Mouse (Mus musculus) embryonic facial prominence, embryonic 15.5 days (tissue): ENCODE data around the gene Plxna4. TPM values are rescaled to one million over a fixed set of nuclear protein-coding genes. Genes with fewer than 3 reads are reported as not detected.

Experiments used
- ATAC-seq: fragments of 200-750 bp; cut with Nextera tagmentation; 2 replicates; pipeline ENCODE4 v1.8.0; 2017; ENCODE audit warnings: low read depth, moderate TSS enrichment; ENCODE audit not compliant: insufficient number of reproducible peaks, low FRiP score, low TSS enrichment
- H3K27ac ChIP-seq: fragments of 300-500 bp; sonication (generic); replicated peaks from 2 replicates; pipeline ENCODE4 v1.5.1; 2015; ENCODE audit warnings: mild to moderate bottlenecking, inconsistent platforms
- H3K27me3 ChIP-seq: fragments of 300-500 bp; sonication (generic); 2 replicates; pipeline ENCODE4 v1.6.1; 2015; ENCODE audit warnings: inconsistent platforms
- H3K36me3 ChIP-seq: fragments of 300-500 bp; sonication (generic); 2 replicates; pipeline ENCODE4 v1.6.1; 2015; ENCODE audit warnings: mild to moderate bottlenecking, inconsistent platforms
- H3K4me1 ChIP-seq: fragments of 300-500 bp; sonication (generic); 2 replicates; pipeline ENCODE4 v1.6.1; 2015; ENCODE audit warnings: inconsistent platforms
- H3K4me2 ChIP-seq: fragments of 300-500 bp; sonication (generic); replicated peaks from 2 replicates; pipeline ENCODE4 v1.6.1; 2015; ENCODE audit warnings: mild to moderate bottlenecking, inconsistent platforms
- H3K4me3 ChIP-seq: fragments of 300-500 bp; sonication (generic); replicated peaks from 2 replicates; pipeline ENCODE4 v1.5.1; 2015; ENCODE audit warnings: mild to moderate bottlenecking, inconsistent platforms
- H3K9ac ChIP-seq: fragments of 300-500 bp; sonication (generic); 2 replicates; pipeline ENCODE4 v1.6.1; 2015; ENCODE audit warnings: inconsistent platforms
- H3K9me3 ChIP-seq: fragments of 300-500 bp; sonication (generic); replicated peaks from 2 replicates; pipeline ENCODE4 v1.6.1; 2016; ENCODE audit warnings: inconsistent platforms
- WGBS: fragments of 180-500 bp; shearing (Covaris S2); methylation state at CpG from one replicate; pipeline ENCODE4 v1.1.7; 2015; 5-methylcytosine and 5-hydroxymethylcytosine counted together
- polyA plus RNA-seq: library from polyadenylated mRNA; unstranded; fragments of >200 nt; fragmentation: Nextera tagmentation; extraction: Ambion mirVana; gene quantifications from 2 replicates; pipeline ENCODE4 v1.2.1, GENCODE M21; 2015

The Plxna4 gene
- polyA plus RNA-seq, 1 experiment from 2014 or later, result 2.6 TPM

DNA sequence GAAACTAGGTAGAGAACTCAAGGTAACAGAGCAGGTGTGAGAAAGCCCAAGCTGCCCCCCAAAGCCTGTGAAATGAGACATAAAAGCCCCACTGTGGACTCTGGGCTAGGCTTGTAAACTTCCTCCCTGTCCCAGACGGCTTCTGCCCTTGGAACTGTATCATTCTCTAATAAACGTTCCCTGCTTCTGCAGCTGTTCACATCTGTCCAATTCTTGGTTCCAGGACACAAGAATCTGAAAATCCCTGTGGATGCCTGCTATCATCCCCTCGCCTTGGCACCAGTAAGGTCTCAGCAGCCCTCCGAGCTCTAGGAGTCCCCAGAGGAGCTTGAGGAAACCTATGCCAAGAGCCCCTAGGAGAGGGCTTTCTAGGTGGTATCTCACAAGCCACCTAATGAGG is 383.7 kb downstream of the Plxna4 start:
- no peak for ATAC-seq
- Histone ChIP-seq H3K27me3 (no peaks in the 10 kb centered on the region), H3K36me3 (no peaks in the 10 kb centered on the region), H3K9ac (no peak overlapping the region), H3K4me1 (no peaks in the 10 kb centered on the region), H3K9me3 (no peaks in the 10 kb centered on the region), H3K27ac (no peak overlapping the region), H3K4me2 (no peak overlapping the region), H3K4me3 (no peak overlapping the region)
- WGBS, result 71% methylated on average over 4 of the region's 4 CpGs

DNA sequence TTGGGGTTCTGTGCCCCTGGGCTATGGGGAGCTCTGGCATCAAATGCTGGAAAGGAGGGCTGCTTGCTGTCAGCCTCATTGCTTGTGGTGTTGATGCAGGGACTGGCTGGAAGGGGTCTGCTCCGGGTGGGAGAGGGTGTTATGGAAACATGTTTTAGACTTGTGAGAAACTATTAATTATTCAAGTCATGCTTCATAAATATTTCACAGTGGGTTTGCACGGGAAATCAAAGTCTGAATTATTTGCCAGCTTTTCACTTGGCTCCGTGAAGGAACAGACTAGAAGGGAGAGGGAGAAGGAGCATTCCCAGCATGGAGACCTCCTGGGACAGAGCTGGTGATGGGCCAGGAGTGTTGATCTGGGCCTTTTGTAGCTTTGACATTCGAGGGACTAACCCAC is 384.6 kb downstream of the Plxna4 start:
- Histone ChIP-seq H3K4me3 (no peak overlapping the region), H3K27ac (no peak overlapping the region), H3K36me3 (no peaks in the 10 kb centered on the region), H3K4me1 (no peaks in the 10 kb centered on the region), H3K9ac (no peak overlapping the region), H3K4me2 (no peak overlapping the region), H3K27me3 (no peaks in the 10 kb centered on the region), H3K9me3 (no peaks in the 10 kb centered on the region)
- no peak for ATAC-seq
- 29% methylated on average over 4 of the region's 4 CpGs for WGBS

DNA sequence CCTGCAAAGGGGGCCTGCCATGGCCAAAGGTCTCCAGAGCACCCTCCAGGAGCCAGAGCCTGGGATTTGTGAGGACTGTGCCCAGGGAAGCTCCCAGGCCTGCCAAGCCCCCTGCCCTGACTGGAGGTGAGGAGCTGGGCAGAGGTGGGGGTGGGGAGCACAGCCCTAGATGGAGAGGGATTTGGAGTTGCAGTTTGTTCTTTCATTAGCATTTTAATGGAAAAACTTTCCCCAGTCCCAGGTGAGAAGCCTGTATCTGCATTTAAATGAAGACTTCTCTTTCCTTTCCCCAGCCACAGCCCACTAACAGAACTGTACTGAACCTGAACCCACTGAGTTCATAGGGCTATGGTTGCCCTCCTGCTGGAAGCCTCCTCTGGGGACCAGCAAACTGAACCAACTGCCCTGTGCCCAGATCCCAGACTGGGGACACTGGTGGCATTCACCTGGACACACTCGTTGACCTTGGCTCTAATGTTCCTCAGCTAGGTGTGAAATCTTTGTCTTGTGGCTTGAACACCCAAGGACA is 385.3 kb downstream of the Plxna4 start:
- WGBS, result 52% methylated on average over 1 of the region's 1 CpGs
- H3K4me3 ChIP-seq, result no peak overlapping the region
- ATAC-seq, result no peak
- no peaks in the 10 kb centered on the region for H3K9me3 ChIP-seq
- H3K36me3 ChIP-seq, result no peaks in the 10 kb centered on the region
- no peak overlapping the region for H3K4me2 ChIP-seq
- no peak overlapping the region for H3K9ac ChIP-seq
- no peaks in the 10 kb centered on the region for H3K27me3 ChIP-seq
- no peak overlapping the region for H3K27ac ChIP-seq
- no peaks in the 10 kb centered on the region for H3K4me1 ChIP-seq

DNA sequence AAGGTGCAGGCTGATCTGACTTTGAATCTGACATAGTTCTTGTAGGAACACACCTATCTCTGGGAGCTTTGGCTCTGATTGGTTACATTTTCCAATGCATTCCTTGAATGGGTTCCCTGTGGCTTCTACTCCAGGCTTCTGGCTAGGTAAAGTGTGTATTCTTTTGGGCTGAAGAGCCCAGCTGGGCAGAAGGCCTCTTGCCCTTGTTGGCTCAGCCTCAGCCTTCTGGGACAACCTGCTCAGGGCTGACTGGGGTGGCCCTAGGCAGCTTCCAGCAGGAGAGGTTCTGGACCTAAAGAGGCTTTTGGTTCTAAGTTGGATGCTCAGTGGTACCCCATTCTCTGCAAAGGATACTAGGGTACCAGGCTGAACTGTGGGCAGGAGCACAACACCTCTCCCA is 386.5 kb downstream of the Plxna4 start:
- ATAC-seq, result no peak
- Histone ChIP-seq H3K9ac (no peak overlapping the region), H3K4me1 (no peaks in the 10 kb centered on the region), H3K9me3 (no peaks in the 10 kb centered on the region), H3K27me3 (no peaks in the 10 kb centered on the region), H3K4me2 (no peak overlapping the region), H3K27ac (no peak overlapping the region), H3K4me3 (no peak overlapping the region), H3K36me3 (no peaks in the 10 kb centered on the region)

DNA sequence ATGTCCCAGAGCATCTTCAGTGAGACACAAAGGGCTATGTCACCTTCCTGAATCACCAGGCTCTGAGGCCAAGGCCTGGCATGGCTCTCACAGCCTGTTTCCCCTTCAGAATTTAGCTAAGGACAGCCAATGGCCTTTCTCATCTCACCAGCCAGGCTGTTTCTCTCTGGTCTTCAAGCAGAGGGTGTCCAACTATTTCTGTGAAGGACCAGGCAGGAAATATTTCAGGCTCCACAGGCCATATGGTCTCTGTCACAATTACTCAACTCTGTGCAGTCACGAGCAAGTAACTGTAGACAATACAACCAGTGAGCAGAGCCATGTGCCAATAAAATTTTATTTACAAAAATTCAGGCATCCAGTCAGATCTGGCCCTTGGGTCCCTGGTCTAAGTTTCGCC is 388.4 kb downstream of the Plxna4 start:
- H3K27me3 ChIP-seq, result no peaks in the 10 kb centered on the region
- H3K4me1 ChIP-seq, result no peaks in the 10 kb centered on the region
- ATAC-seq, result no peak
- no peaks in the 10 kb centered on the region for H3K36me3 ChIP-seq
- WGBS, result 65% methylated on average over 2 of the region's 2 CpGs
- no peak overlapping the region for H3K4me3 ChIP-seq
- H3K9me3 ChIP-seq, result no peaks in the 10 kb centered on the region
- H3K9ac ChIP-seq, result no peak overlapping the region
- no peak overlapping the region for H3K27ac ChIP-seq
- H3K4me2 ChIP-seq, result no peak overlapping the region

DNA sequence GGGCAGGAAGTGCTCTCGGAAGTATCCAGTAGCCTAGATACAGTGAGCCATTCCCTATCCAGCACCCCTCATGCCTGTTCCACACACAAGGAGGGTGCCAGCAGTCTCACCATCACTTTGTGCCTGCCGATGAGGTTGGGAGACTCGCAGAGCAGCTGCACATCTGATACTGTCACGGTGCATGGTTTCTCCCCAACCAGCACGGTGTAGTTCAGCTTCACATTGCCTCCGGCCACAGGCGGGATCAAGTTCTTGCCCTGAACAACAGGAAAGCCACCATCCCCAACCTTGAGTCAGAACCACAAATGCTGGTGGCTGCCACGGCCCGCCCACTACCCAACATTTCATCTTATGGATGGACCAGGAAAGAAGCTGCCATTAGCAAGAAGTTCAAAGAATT is 391.1 kb downstream of the Plxna4 start:
- Histone ChIP-seq H3K4me1 (no peaks in the 10 kb centered on the region), H3K9ac (no peak overlapping the region), H3K36me3 (no peaks in the 10 kb centered on the region), H3K27me3 (no peaks in the 10 kb centered on the region), H3K4me3 (no peak overlapping the region), H3K4me2 (no peak overlapping the region), H3K9me3 (no peaks in the 10 kb centered on the region), H3K27ac (no peak overlapping the region)
- WGBS, result 77% methylated on average over 9 of the region's 9 CpGs
- ATAC-seq, result no peak

DNA sequence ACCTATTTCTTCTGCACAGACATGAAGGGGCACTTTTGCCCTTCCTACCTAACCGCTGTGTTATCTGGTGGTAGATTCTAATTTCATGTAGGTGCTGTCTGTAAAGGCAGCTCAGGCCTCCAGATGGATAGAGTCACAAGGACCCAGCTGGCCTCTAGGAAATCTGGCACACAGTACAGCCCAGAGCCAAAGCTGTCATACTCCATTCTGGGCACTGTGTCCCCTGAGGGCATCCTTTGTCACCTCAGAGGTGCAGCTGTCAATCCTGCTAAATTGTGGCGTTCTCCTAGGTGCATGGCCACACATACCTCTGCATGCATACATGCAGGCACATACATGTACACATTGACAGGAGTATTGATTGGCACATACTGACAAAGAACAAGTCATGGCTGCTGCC is 394.9 kb downstream of the Plxna4 start:
- Histone ChIP-seq H3K36me3 (no peaks in the 10 kb centered on the region), H3K27me3 (no peaks in the 10 kb centered on the region), H3K4me1 (no peaks in the 10 kb centered on the region), H3K4me2 (no peak overlapping the region), H3K4me3 (no peak overlapping the region), H3K27ac (no peak overlapping the region), H3K9me3 (no peaks in the 10 kb centered on the region), H3K9ac (no peak overlapping the region)
- no peak for ATAC-seq
- WGBS, result 84% methylated on average over 2 of the region's 2 CpGs

DNA sequence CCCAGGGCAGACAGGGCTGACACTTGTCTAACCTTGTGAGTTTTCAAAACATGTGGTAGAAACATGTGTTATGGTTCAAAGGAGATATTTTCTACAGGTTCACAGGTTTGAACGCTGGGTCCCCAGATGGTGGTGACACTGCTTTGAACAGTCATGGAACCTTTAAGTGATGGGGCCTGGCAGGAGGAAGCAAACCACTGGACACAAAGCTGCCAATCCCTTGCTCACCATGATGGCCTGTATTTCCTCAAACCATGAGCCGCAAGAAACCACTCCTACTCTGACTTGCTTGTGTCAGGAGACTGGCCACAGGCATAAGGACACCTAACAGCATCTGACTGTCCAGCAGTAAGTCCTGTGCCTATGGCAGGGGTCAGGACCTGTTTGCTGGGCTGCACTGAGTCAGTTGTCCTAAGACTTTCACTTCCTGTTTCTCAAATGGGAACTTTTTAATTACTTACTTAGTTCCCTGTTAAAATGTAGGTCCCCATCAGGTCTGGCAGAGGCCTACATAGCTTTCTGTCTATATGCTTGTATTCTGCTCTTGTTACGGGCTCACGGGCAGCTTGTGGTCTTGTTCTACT is 403.5 kb downstream of the Plxna4 start:
- Histone ChIP-seq H3K4me3 (no peak overlapping the region), H3K4me1 (peaks cover 11% of the 10 kb centered on the region; the same call in 1 of the 2 replicates), H3K9me3 (no peaks in the 10 kb centered on the region), H3K36me3 (no peaks in the 10 kb centered on the region), H3K4me2 (no peak overlapping the region), H3K27me3 (no peaks in the 10 kb centered on the region), H3K9ac (no peak overlapping the region), H3K27ac (no peak overlapping the region)
- WGBS, result 85% methylated on average over 4 of the region's 4 CpGs
- no peak for ATAC-seq

DNA sequence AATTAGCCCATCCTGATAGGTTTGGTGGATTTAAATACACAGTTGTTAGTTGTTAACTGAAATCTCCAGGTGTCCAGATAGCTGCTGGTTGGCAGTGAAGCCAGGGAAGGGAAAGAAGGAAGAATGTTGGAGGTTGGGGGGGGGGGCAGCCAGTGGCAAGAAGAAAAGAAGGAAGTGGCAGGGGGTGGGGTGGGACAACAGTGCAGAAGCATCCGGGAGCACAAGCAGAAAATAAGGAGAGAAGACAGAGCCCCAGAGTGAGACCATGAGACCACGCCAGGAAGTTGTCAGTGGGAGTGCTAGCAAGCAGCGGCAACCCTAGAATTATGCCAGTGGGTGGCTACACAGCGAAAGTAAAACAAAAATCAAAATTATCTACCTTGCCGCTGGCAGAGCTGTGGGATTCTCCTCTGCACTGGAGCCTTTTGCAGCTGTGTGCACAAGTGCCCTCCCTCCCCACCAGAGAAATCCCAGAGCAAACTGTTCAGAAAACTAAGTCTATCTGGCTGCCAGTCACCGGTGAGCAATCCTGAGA is 404.3 kb downstream of the Plxna4 start:
- no peaks in the 10 kb centered on the region for H3K27me3 ChIP-seq
- peaks cover 14% of the 10 kb centered on the region; the same call in 1 of the 2 replicates for H3K4me1 ChIP-seq
- ATAC-seq, result no peak
- no peak overlapping the region for H3K27ac ChIP-seq
- H3K36me3 ChIP-seq, result no peaks in the 10 kb centered on the region
- no peaks in the 10 kb centered on the region for H3K9me3 ChIP-seq
- 58% methylated on average over 6 of the region's 6 CpGs for WGBS
- H3K4me2 ChIP-seq, result no peak overlapping the region
- no peak overlapping the region for H3K9ac ChIP-seq
- no peak overlapping the region for H3K4me3 ChIP-seq

DNA sequence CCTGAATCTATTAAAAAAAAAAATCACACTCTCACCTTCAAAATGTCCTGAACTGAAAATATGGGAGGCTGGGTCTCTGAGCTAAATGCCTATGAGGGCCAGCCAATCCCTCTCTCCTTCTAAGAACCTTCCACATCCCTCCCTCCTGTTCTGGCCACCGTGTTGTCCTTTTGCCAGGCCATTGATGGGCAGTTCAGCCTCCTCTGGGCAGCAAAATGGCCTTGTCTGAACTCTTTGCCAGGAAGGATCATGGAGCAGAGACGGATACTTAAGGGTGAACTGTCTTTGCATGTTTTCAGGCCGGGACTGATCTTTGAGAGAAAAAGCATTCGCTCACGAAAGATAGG is 408.0 kb downstream of the Plxna4 start:
- 53% methylated on average over 5 of the region's 5 CpGs for WGBS
- no peaks in the 10 kb centered on the region for H3K36me3 ChIP-seq
- ATAC-seq, result no peak
- no peaks in the 10 kb centered on the region for H3K9me3 ChIP-seq
- H3K4me2 ChIP-seq, result no peak overlapping the region
- H3K4me1 ChIP-seq, result peaks cover 14% of the 10 kb centered on the region; the same call in 1 of the 2 replicates
- H3K4me3 ChIP-seq, result no peak overlapping the region
- H3K9ac ChIP-seq, result no peak overlapping the region
- H3K27me3 ChIP-seq, result 0 out of 2 replicates have a peak, but pooled peaks cover 2% of the 10 kb centered on the region
- no peak overlapping the region for H3K27ac ChIP-seq

DNA sequence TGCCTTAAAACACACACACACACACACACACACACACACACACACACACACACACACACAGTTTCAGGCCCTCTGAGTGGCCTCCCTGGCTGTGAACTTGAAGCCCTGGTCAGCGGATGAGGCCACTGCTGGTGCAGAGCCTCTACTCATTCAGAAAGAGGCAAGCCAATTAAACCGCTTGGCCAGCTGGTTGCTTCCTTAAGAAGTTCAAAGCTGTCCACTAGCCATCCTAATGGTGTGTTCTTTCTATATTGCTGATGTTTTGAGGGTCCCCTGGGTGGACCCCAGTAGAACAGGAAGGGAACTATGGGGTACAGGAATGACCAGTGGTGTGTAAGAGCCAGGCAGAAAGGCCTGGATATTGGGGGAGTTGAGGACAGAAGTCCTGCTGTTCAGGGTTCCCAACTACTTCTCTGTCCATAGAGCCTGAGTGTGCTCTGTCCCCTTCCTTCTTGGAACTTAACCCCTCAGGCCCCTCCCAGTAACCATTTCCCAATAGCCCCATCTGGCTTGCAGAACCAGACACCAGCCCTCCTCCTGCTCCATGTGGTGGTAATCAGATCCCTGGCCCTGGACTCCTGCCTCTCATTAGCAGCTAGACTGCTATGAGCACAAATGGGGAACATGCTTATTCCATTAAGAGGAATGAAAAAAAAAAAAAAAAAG is 408.5 kb downstream of the Plxna4 start:
- 62% methylated on average over 2 of the region's 2 CpGs for WGBS
- Histone ChIP-seq H3K27me3 (0 out of 2 replicates have a peak, but pooled peaks cover 3% of the 10 kb centered on the region), H3K36me3 (no peaks in the 10 kb centered on the region), H3K4me3 (no peak overlapping the region), H3K27ac (no peak overlapping the region), H3K9me3 (no peaks in the 10 kb centered on the region), H3K9ac (no peak overlapping the region), H3K4me1 (peaks cover 14% of the 10 kb centered on the region; the same call in 1 of the 2 replicates), H3K4me2 (no peak overlapping the region)
- ATAC-seq, result peak; percentile 78
